Mouse (Mus musculus) C2C12 (cell line): ENCODE data around the gene Col11a2. TPM values are rescaled to one million over a fixed set of nuclear protein-coding genes. Genes with fewer than 3 reads are reported as not detected.
"Not testable (repeated sequence)": the region's sequence is repeated elsewhere in the genome, so short reads cannot be mapped to it uniquely, and the experiment has no call there.

Experiments
- H3K27me3 ChIP-seq: one replicate; pipeline ENCODE4 v1.6.1; 2011; ENCODE audit not compliant: control insufficient read depth, insufficient read depth, insufficient read length
- H3K36me3 ChIP-seq: one replicate; pipeline ENCODE4 v1.6.1; 2011; ENCODE audit not compliant: control insufficient read depth, insufficient read depth
- H3K4me3 ChIP-seq: one replicate; pipeline ENCODE4 v1.5.1; 2011; ENCODE audit warnings: mild to moderate bottlenecking, control low read depth; ENCODE audit not compliant: poor library complexity, insufficient read depth, severe bottlenecking
- H3K79me2 ChIP-seq: one replicate; pipeline ENCODE4 v1.6.1; 2011; ENCODE audit not compliant: control insufficient read depth, insufficient read depth
- H3K79me3 ChIP-seq: one replicate; pipeline ENCODE4 v1.6.1; 2011; ENCODE audit warnings: low read depth, control low read depth
- H3ac ChIP-seq: one replicate; pipeline ENCODE3; 2011; ENCODE audit warnings: low read depth; ENCODE audit not compliant: control insufficient read depth, insufficient read length
- CEBPB ChIP-seq: IDR thresholded peaks from one replicate; pipeline ENCODE4 v1.6.1; 2011; ENCODE audit warnings: low read depth, mild to moderate bottlenecking, control low read depth, moderate library complexity
- CTCF ChIP-seq: IDR thresholded peaks from one replicate; pipeline ENCODE4 v1.5.1; 2011; ENCODE audit not compliant: control insufficient read depth, insufficient read depth, insufficient read length
- FOSL1 ChIP-seq: IDR thresholded peaks from one replicate; pipeline ENCODE4 v1.8.0; 2011; ENCODE audit warnings: mild to moderate bottlenecking, low read length; ENCODE audit not compliant: poor library complexity, insufficient read depth, severe bottlenecking
- MAX ChIP-seq: IDR thresholded peaks from one replicate; pipeline ENCODE4 v1.6.1; 2011; ENCODE audit warnings: mild to moderate bottlenecking, control low read depth
- MYOD1 ChIP-seq: IDR thresholded peaks from one replicate; pipeline ENCODE4 v1.6.1; 2011; ENCODE audit warnings: low read depth; ENCODE audit not compliant: control insufficient read depth, insufficient read length
- MYOG ChIP-seq: IDR thresholded peaks from one replicate; pipeline ENCODE4 v1.6.1; 2011; ENCODE audit not compliant: control insufficient read depth, insufficient read length; ENCODE audit errors: extremely low read depth
- USF1 ChIP-seq: IDR thresholded peaks from one replicate; pipeline ENCODE4 v1.6.1; 2011; ENCODE audit warnings: low read depth, mild to moderate bottlenecking, control low read depth, moderate library complexity
- long read RNA-seq, 2 experiments: library from polyadenylated mRNA; unstranded; transcript quantifications; one replicate each; pipeline ENCODE4 v2.0.0; 2019 to 2020
- polyA plus RNA-seq: library from polyadenylated mRNA; unstranded; fragments of >200 nt; fragmentation: generic; extraction: Trizol; gene quantifications from one replicate; pipeline ENCODE4 v1.2.1, GENCODE M21; 2012; ENCODE audit warnings: missing spikeins

Col11a2 gene
- polyA plus RNA-seq: 0.77 TPM
- long read RNA-seq, experiment 1: 0 reads
- long read RNA-seq, experiment 2: 0 reads

DNA sequence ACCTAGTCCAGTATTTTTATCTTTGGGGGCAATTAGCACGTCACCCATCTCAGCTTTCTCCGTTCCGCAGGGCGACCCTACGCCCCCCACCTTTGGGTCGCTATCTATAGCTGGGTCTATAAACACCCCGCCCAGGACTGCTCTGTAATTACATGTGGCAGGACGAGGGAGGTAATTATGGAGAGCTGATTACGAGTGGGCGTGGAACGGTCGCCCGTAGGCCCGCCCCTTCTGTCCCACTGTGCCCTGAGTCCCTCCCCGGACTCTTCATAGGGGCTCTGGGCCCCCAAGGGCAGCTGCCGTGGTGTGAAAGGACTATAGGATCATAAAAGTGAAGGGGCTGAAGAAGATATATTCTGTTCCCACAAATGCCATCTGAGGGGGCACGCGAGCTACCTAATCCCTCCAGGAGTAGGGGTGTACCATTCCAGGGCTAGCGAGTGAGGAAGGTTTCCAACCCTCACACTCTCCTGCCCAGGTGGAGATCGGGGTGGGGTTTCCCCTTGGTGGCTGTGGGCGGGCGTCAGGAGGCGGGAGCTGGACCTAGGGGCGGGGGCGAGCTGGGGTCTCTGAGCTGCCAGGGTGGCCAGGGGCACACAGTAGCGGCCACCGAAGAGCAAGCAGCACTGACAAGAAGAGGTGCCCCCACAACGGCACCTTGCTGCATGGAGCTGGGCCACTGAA is at the start of gene Col11a2:
Gene Col11a2 (plus strand): TSS at position 560 of the 684 bp plus-strand sequence.
- peaks cover 25% of the 10 kb centered on the region for H3K36me3 ChIP-seq
- H3ac ChIP-seq: peak within 1 kb of the TSS; percentile 6
- H3K27me3 ChIP-seq: no peaks in the 10 kb centered on the region
- peaks cover 6% of the 10 kb centered on the region for H3K79me2 ChIP-seq
- TF ChIP-seq CEBPB: no peak
- H3K79me3 ChIP-seq: no peaks in the 10 kb centered on the region
- no peak within 1 kb of the TSS for H3K4me3 ChIP-seq

DNA sequence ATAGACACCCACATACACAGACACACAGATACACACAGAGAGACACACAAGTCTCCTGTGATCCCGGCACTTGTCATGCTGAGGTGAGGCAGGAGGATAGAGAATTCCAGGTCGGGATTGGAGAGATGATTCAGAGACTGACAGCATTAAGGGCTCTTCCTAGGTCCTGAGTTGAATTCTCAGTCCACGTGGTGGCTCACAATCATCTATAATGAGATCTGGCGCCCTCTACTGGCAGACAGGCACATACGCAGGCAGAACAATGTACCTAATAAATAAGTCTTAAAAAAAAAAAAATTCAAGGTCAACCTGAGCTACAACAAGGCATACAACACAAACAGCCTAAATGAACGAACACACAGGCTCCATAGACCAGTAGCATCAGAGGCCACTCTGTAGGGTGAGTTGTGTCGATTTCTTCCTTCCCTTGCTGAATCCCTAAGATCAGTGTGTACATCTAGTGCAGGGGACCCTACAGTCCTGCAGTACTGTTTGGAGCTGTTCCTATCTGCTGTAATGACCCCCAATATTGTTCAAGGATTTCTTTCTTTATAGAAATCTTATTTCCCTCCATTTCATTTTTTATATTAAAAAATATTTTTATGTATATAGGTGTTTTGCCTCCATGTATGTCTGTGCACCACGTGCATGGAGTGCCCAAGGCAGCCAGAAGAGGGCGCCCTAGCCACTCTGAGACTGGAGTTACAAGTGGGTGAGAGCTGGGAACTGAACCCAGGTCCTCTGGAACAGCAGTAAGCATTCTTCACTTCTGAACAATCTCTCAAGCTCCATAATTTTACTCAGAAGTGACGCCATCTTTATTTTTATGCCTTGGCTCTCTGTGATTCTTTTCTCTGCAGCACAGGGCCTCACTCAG is 47.2 kb upstream of the Col11a2 start:
- Histone ChIP-seq H3ac (no peak overlapping the region), H3K79me2 (no peaks in the 10 kb centered on the region), H3K4me3 (no peak overlapping the region), H3K27me3 (peaks cover 7% of the 10 kb centered on the region), H3K79me3 (no peaks in the 10 kb centered on the region), H3K36me3 (no peaks in the 10 kb centered on the region)
- no peak for TF ChIP-seq CEBPB
- no peak for TF ChIP-seq MYOG
- no peak for TF ChIP-seq CTCF
- no peak for TF ChIP-seq FOSL1
- TF ChIP-seq MAX: no peak
- peak; percentile 92 for TF ChIP-seq USF1
- TF ChIP-seq MYOD1: no peak

DNA sequence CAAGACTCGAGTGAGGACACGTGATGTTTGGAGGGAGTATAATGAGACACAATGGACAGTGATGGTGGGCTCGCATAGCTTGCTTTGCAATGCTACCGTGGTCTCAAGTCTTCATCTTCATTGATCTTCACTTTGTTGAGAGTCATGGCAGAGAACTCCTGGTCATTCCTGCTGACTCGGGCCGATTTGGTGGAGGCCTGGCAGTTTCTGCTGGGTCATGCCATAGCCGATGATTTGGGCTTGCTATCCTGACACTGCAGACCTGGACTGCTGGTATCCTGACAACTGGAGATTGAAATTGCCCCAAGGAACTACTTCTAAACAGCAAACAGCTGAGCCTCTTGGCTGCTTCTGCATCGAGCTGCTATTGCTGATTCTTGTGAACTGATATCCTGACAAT is 44.3 kb upstream of the Col11a2 start:
- Histone ChIP-seq H3K27me3 (no peaks in the 10 kb centered on the region), H3K79me3 (no peaks in the 10 kb centered on the region), H3K79me2 (no peaks in the 10 kb centered on the region), H3K4me3 (no peak overlapping the region), H3ac (no peak overlapping the region), H3K36me3 (no peaks in the 10 kb centered on the region)
- TF ChIP-seq CTCF (no peak), CEBPB (no peak)

DNA sequence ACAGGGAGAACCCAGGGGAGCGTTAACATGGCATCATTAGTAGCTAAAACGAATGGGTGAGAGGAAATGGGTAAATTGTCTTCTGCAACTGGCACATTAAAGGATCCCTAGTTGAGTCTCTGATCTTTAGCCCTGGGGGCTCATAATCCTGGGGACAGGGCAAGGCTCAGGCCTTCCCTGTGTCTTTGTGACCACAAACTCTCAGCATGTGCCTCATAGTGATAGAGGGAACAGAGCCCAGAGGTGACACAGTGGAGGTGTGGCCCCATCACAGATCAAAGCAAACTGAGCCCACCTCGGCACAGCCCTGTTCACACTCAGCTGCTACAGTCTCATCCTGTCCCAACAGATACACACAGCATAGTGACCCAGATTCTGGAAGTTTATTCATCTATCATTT is 43.6 kb upstream of the Col11a2 start:
- Histone ChIP-seq H3K4me3 (no peak overlapping the region), H3K79me3 (no peaks in the 10 kb centered on the region), H3ac (no peak overlapping the region), H3K36me3 (no peaks in the 10 kb centered on the region), H3K27me3 (no peaks in the 10 kb centered on the region), H3K79me2 (no peaks in the 10 kb centered on the region)
- no peak for TF ChIP-seq CTCF
- no peak for TF ChIP-seq CEBPB
- TF ChIP-seq MYOG: no peak
- TF ChIP-seq MAX: no peak
- TF ChIP-seq MYOD1: no peak
- no peak for TF ChIP-seq FOSL1
- TF ChIP-seq USF1: no peak

DNA sequence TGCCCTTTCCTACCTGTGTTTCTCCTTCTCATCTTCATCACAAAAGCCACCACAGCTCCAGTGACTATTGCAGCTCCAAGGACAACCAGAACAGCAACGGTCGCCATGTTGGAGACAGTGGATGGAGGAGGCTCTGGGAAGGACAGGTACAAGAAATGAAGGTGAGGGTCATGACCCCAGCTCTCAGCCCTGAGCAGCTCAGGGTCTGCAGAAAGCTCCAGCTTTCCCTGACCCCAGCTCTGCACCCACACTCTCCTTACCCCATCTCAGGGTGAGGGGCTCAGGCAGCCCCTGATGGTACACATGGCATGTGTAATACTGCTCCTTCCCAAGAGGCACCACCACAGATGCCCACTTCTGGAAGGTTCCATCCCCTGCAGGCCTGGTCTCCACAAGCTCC is 42.2 kb upstream of the Col11a2 start:
- H3ac ChIP-seq, H3K79me3 ChIP-seq, H3K36me3 ChIP-seq, H3K79me2 ChIP-seq, H3K4me3 ChIP-seq, H3K27me3 ChIP-seq: not testable (repeated sequence)

DNA sequence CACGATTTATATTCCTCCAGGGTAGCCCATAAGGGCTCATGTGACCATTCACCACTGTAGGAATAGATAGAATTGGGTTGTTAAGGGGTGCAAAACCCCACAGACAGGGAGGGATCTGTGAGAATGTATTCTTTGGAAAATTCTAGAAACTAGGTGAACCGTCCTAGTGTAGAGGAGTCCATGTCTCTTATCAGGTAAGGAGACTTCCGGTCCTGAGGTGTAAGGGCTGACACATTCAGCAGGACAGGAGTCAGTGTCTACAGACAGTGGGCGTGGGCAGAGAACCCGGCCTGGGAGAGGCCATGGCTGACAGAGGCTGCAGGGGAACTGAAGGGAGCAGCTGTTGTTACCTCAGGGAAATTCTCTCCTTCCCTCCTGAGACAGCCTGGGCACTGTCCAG is 40.5 kb upstream of the Col11a2 start:
- H3K27me3 ChIP-seq, H3K79me2 ChIP-seq, H3ac ChIP-seq, H3K79me3 ChIP-seq, H3K36me3 ChIP-seq, H3K4me3 ChIP-seq: not testable (repeated sequence)
